Mouse (Mus musculus) lung, adult 2 months (tissue): ENCODE measurements around the gene Clic1. TPM values are rescaled to one million over a fixed set of nuclear protein-coding genes. Genes with fewer than 3 reads are reported as not detected.
A peak's percentile ranks its signal among the peaks of the same experiment; 100 is the strongest.
"Not testable (repeated sequence)": the region's sequence is repeated elsewhere in the genome, so short reads cannot be mapped to it uniquely, and the experiment has no call there.

Experiments used
- DNase-seq: peaks from one replicate; pipeline ENCODE4 v3.0.0; 2022
- H3K4me1 ChIP-seq: fragments of 200-500 bp; 2 replicates; pipeline ENCODE4 v1.6.1; 2011; ENCODE audit warnings: low read length; ENCODE audit not compliant: control insufficient read depth, insufficient read depth
- H3K4me3 ChIP-seq: fragments of 200-500 bp; replicated peaks from 2 replicates; pipeline ENCODE3; 2011; ENCODE audit warnings: low read depth, mild to moderate bottlenecking, control low read depth, low read length; ENCODE audit errors: extremely low read depth
- CTCF ChIP-seq: fragments of 200-500 bp; IDR thresholded peaks from 2 replicates; pipeline ENCODE4 v1.5.1; 2011; ENCODE audit warnings: mild to moderate bottlenecking, low read length, control low read depth; ENCODE audit not compliant: insufficient read depth
- POLR2A ChIP-seq: fragments of 200-500 bp; IDR thresholded peaks from 2 replicates; pipeline ENCODE4 v1.6.1; 2011; ENCODE audit warnings: low read depth, mild to moderate bottlenecking, control low read depth, low read length, borderline replicate concordance; ENCODE audit errors: extremely low read depth
- WGBS: fragments of 180-500 bp; shearing (Covaris S2); methylation state at CpG from one replicate; pipeline ENCODE4 v1.1.7; 2018; 5-methylcytosine and 5-hydroxymethylcytosine counted together
- polyA plus RNA-seq: library from polyadenylated mRNA; depleted of rRNA; stranded (reverse); fragments of >200 nt; gene quantifications from 2 replicates; pipeline ENCODE4 v1.2.3, GENCODE M21; 2012

Clic1 gene
- polyA plus RNA-seq, 1 experiment, result 153 TPM

DNA sequence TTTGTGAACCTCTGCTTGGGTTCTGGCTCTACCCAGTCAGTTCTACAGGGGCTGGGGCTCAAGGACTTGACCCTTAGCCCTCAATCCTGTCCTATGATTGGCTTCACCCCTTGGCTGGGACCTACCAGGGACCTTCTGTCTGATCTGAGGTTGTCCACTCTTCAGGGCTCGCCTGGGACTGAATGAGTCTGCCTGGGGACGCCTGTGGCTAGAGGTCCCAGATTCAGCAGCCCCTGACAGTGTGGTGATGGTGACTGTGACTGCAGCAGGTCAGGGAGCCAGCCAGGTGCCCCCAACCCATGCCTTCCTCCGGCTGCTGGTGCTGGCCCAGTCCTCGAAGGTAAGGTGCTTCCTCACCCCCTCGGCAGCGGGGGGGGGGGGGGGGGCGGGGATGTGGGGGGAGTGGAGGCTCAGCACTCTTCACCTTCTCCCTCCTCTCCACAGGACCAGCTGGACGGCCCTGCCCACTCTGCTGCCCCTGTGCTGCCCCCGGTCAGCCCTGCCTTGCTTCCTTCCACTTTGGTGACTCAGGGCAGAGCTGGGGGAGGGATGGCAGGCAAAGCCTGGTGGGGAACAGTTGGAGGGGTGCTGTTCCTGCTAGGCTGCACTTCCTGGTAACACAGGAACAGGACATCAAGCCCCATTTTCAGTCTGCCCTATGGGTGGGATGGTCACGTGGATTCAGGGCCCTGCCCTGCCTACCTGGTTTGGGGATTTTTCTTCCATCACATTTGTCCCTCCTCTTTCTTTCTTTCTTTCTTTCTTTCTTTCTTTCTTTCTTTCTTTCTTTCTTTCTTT, 24.9 kb upstream of the Clic1 start:
- no peak for DNase-seq
- TF ChIP-seq POLR2A, result no peak
- no peak for TF ChIP-seq CTCF
- WGBS, result 47% methylated on average over 9 of the region's 10 CpGs
- Histone ChIP-seq H3K4me3 (no peak overlapping the region), H3K4me1 (peaks cover 17% of the 10 kb centered on the region)

DNA sequence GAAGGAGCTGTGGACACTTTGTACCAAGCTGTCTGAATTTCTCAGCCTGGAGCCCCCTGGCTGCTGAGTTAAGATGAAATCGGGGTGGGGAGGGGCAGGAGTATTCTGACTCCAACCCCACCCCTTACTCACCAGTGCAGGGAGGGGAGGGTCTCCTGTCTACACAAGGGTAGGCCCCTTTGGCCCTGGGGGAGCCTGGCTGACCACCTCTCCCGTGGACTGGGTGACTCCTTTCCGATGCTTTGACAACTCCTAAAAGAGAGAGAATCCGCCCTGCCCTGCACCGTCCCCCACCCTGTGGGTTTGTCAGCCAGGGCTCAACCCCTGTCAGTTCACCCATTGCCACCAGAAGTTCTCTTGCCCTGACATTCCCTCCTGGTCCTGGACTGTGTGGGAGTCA, 23.6 kb upstream of the Clic1 start:
- 84% methylated on average over 5 of the region's 5 CpGs for WGBS
- TF ChIP-seq POLR2A (no peak), CTCF (no peak)

DNA sequence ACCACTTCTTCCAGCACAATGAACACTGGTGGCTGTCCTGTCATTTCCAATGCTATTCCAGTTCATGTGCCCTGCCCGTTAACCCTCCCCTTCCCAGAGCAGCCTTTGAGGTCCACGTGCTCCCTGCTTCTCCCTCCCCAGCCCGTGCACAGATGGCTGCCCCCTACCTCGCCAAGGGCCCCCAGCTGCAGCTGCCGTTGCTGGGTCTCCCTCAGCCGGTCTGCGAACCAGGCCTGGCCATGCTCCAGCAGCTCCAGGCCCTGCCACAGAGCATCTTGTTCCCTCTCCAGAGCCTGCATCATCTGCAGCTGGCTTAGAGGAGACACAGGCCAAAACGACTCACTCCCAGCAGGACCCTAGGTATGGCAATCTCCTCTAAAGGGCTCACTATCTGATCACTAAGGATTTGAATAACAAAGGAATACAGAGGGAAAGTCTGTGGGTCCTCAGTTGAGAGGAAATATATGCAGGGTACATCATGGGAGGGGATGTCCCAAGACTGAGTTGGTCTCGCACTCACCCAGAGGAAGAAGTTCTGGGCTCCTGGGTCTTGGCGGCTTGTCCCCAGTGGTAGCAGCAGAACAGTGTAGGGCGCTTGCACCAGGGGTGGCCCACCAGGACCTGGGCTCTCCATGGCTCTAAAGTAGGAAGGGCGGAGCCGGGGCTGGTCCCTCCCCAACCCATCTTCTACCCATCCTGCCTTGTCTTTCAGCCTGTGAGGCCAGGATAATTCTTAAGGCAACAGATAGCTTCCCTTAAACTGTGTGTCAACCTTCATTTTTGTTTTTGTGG, 22.3 kb upstream of the Clic1 start, which contains the start of gene Sapcd1:
Sapcd1 (minus strand) TSS at position 740 of the 792 bp plus-strand sequence.
- no peak for DNase-seq
- no peak within 1 kb of the TSS for H3K4me3 ChIP-seq
- TF ChIP-seq POLR2A (no peak), CTCF (no peak)
- peaks cover 11% of the 10 kb centered on the region for H3K4me1 ChIP-seq
- 52% methylated on average over 13 of the region's 13 CpGs for WGBS

More for the DNA sequence above, 23.6 kb upstream of the Clic1 start:
- no peak for DNase-seq
- no peak overlapping the region for H3K4me3 ChIP-seq
- H3K4me1 ChIP-seq, result peaks cover 14% of the 10 kb centered on the region

DNA sequence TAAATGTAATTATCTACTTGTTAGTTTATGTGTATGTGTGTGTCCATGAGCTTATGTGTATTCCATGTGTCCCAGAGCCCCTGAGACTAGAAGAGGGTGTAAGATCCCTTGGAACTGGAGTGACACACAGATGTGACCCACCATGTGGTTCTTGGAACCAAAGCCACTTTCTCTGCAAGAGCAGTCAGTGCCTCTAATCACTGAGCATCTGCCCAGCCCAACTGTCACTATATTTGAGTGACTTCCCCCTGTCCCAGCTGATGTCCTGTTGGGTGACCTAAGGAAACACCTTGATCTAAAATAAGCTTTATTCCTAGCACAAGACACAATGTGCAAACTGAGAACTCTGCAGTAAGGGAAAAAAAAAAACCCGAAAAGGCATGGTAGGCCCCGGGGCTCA, 21.5 kb upstream of the Clic1 start:
- Histone ChIP-seq H3K4me1 (peaks cover 5% of the 10 kb centered on the region), H3K4me3 (no peak overlapping the region)
- WGBS, result 55% methylated on average over 2 of the region's 2 CpGs
- TF ChIP-seq CTCF, result no peak
- TF ChIP-seq POLR2A, result no peak
- DNase-seq, result no peak

DNA sequence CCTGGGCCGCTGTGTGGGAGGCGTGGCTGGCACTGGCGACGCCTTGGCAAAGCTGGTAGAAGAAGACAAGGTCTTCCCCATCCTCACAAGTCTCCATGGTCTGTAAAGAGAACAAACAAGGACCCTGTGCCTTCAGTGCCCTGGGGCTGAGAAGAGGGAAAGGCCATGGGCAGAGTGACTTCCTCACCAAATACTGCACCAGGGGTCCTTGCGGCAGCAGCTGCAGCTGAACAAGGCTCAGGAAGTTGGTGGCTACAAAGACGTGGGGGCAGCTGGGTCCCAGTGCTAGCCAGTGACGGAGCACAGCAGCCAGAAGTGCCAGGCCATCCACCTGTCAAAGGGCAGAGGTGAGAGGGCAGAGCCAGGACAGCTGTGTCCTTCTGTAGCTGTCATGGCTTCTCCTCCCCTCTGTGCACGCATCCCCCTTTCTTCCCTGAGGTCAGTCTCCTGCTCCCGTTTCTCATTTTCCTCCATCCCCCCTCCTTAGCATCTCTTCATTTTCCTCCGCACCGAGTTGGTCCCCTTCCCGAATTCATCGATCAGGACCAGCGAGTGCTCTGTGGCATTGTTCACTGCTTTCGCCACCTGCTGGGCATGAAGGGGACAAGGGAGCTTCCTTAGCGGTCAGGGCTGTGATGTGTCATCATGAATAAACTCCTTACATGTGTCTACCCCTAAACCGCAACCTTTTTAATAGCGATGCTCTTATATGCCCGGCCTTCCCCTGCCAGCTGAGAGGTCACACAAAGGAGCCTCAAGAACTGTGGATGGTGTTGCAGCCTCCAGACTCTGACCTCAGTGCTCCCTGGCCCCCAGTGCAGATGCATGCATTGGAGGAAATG, 19.9 kb upstream of the Clic1 start:
- no peak for DNase-seq
- Histone ChIP-seq H3K4me3 (no peak overlapping the region), H3K4me1 (peaks cover 3% of the 10 kb centered on the region)
- TF ChIP-seq CTCF (peak; percentile 85), POLR2A (no peak)
- WGBS, result 38% methylated on average over 19 of the region's 19 CpGs

DNA sequence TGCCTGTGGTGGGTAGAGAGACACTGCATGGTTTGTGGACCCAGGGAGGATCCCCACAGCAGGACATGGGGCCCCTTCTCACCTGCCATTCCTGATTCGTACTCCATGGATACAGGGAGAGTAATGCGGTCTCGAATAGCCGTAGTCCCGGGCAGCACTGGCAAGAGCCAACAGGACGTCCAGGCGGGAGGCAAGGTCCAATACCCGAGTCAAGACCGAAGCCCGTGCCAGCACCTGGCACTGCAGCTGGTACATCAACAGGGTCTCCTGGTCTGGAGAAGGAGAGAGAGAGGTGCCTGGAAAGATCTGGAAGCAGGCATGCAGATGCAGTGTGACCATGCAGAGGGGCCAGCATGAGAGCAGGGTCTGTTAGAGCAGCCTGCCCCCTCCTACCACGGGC, 18.5 kb upstream of the Clic1 start:
- DNase-seq, result no peak
- WGBS, result 89% methylated on average over 11 of the region's 11 CpGs
- peaks cover 2% of the 10 kb centered on the region for H3K4me1 ChIP-seq
- no peak overlapping the region for H3K4me3 ChIP-seq
- TF ChIP-seq POLR2A (no peak), CTCF (no peak)

DNA sequence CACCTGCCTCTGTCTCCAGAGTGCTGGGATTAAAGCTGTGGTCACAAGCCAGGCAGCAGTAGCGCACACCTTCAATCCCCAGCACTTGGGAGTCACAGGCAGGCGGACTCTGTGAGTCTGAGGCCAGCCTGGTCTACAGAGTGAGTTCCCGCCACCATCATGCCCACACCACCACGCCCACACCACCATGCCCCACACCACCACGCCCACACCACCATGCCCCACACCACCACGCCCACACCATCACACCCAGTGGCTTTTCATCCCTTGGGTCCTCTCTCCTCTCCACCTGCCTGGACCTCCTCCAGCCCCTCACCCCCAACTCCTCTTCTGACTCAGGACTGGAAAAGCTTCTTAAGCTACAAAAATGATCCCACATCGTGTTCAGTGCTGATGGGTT, 17.9 kb upstream of the Clic1 start:
- Histone ChIP-seq H3K4me1 (no peaks in the 10 kb centered on the region; the same call in 1 of the 2 replicates), H3K4me3 (no peak overlapping the region)
- TF ChIP-seq POLR2A (no peak), CTCF (no peak)
- WGBS, result 80% methylated on average over 7 of the region's 7 CpGs
- no peak for DNase-seq

DNA sequence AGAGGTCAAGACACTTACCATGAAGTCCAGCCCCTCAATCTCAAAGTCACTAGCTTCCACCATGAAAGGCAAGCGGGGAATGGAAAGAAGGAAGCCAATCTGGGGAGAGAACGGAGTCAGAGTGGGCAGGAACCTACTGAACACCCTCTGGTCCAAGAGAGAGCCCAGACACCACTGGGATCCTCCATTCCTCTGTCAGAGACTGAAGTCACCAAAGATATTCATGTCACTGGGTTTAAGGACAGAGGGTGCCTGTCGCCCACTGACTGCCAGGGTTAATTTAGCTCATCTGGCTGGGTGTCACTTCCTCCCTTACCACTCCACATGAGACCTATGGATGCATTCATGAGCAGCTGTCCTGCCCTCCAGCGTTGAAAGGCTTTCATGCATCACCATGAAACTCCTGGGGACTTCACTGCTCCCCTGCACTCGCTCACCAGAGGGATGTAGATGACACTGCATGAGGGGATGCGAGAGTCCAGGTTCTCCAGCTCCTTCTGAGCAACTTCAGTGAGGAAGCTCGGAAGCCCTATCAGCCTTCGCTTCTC, 17.4 kb upstream of the Clic1 start:
- Histone ChIP-seq H3K4me3 (no peak overlapping the region), H3K4me1 (no peaks in the 10 kb centered on the region; the same call in 1 of the 2 replicates)
- TF ChIP-seq POLR2A (no peak), CTCF (no peak)
- 71% methylated on average over 8 of the region's 8 CpGs for WGBS
- no peak for DNase-seq

DNA sequence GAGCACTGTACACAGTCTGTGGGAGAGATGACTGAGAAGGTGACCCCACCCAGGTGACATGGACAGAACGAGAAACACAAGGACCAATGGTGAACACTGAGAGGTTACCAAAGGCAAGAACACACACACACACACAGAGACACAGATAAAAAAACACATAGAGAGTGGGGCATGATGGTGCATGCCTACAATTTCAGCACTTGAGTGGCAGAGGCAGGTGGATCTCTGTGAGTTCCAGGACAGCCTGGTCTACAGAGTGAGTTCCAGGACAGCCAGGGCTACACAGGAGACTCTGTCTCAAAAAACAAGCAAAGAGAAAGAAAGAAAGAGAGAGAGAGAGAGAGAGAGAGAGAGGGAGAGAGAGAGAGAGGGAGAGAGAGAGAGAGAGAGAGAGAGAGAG, 16.1 kb upstream of the Clic1 start:
- whole genome bisulfite sequencing, result 65% methylated on average over 1 of the region's 1 CpGs
- not testable (repeated sequence) for H3K4me3 ChIP-seq, DNase-seq, H3K4me1 ChIP-seq

DNA sequence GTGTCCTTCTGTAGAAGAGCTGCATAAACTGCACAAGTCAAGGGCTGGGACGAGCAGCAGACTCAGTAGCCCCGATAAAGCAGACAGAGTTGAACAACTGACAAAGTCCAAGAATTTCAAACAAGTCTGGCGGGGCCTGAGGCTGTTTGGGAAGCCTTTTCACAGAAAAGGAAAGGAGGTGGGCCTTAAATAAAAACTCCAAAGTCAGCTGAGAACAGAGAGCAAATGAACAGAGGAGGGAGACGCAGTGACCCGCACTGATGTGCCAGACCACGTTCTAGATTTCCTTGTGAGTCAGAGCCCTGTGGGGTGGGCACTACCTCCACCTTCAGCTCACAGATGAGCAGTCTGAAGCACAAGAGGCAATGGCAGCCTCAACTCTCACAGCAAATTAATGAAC, 14.9 kb upstream of the Clic1 start:
- DNase-seq, result no peak
- no peak for TF ChIP-seq CTCF
- no peak for TF ChIP-seq POLR2A
- no peak overlapping the region for H3K4me3 ChIP-seq
- no peaks in the 10 kb centered on the region; the same call in 1 of the 2 replicates for H3K4me1 ChIP-seq
- WGBS, result 75% methylated on average over 6 of the region's 6 CpGs
